Mouse (Mus musculus) left cerebral cortex, postnatal 4 days (tissue): Measurements from ENCODE around the gene Dync1i1. TPM values are rescaled to one million over a fixed set of nuclear protein-coding genes. Genes with fewer than 3 reads are reported as not detected.

Experiments
- DNase-seq: peaks from one replicate; pipeline ENCODE4 v3.0.0-alpha.2; 2022
- intact Hi-C: fragments of 180-260 bp; cut with DNase I; formaldehyde crosslinking; loops from one replicate; pipeline ENCODE4 v1.15.1; 2025
- total RNA-seq, 2 experiments: library from RNA; stranded (reverse); gene quantifications; 2 replicates each; pipeline ENCODE4 v1.2.3; 2021

Dync1i1 gene
- total RNA-seq, 2 experiments from 2014 or later = 188 to 197 TPM

- peak; percentile 78 for DNase-seq
- intact Hi-C loops = no loop called here
Observed at GRCm38 (mm10) chr6:5768576-5768975, 43.1 kb downstream of the Dync1i1 start.

GRCm38 (mm10) chr6:5770283-5770682 is 44.8 kb downstream of the Dync1i1 start:
- intact Hi-C loops = no loop called here
- DNase-seq = no peak

- DNase-seq = peak; percentile 65
- intact Hi-C loops = no loop called here
Observed at GRCm38 (mm10) chr6:5775461-5775860, 50.0 kb downstream of the Dync1i1 start.

GRCm38 (mm10) chr6:5781752-5782151 is 56.3 kb downstream of the Dync1i1 start:
- intact Hi-C loops = no loop called here
- peak; percentile 9 for DNase-seq

GRCm38 (mm10) chr6:5783830-5784229 is 58.4 kb downstream of the Dync1i1 start:
- intact Hi-C loops = no loop called here
- no peak for DNase-seq

- intact Hi-C loops = no loop called here
- no peak for DNase-seq
Observed at GRCm38 (mm10) chr6:5790607-5791006, 65.2 kb downstream of the Dync1i1 start.

- intact Hi-C loops = no loop called here
- no peak for DNase-seq
Observed at GRCm38 (mm10) chr6:5794106-5794753, 68.8 kb downstream of the Dync1i1 start.

GRCm38 (mm10) chr6:5795314-5795713 is 69.9 kb downstream of the Dync1i1 start:
- no peak for DNase-seq
- intact Hi-C loops = no loop called here

- intact Hi-C loops = loop anchor here (1.0 kb wide), 1 partner anchor 157 kb away; no protein-coding TSS in a partner anchor
- no peak for DNase-seq
Observed at GRCm38 (mm10) chr6:5802124-5802839, 76.8 kb downstream of the Dync1i1 start.

- DNase-seq = peak; percentile 11
- intact Hi-C loops = loop anchor here (1.0 kb wide), 1 partner anchor 158 kb away; no protein-coding TSS in a partner anchor
Observed at GRCm38 (mm10) chr6:5802840-5803491, 77.5 kb downstream of the Dync1i1 start.

- intact Hi-C loops = no loop called here
Observed at GRCm38 (mm10) chr6:5808008-5808421, 82.6 kb downstream of the Dync1i1 start.

GRCm38 (mm10) chr6:5812076-5812475 is 86.6 kb downstream of the Dync1i1 start:
- DNase-seq = no peak
- intact Hi-C loops = no loop called here

More at GRCm38 (mm10) chr6:5808008-5808421, 82.6 kb downstream of the Dync1i1 start:
- no peak for DNase-seq

- intact Hi-C loops = no loop called here
- DNase-seq = no peak
Observed at GRCm38 (mm10) chr6:5819674-5820073, 94.2 kb downstream of the Dync1i1 start.

GRCm38 (mm10) chr6:5825461-5825860 is 100.0 kb downstream of the Dync1i1 start:
- DNase-seq = no peak
- intact Hi-C loops = no loop called here

GRCm38 (mm10) chr6:5827064-5827463 is 101.6 kb downstream of the Dync1i1 start:
- intact Hi-C loops = no loop called here

GRCm38 (mm10) chr6:5828409-5828974 is 103.1 kb downstream of the Dync1i1 start:
- DNase-seq = no peak
- intact Hi-C loops = no loop called here

More at GRCm38 (mm10) chr6:5827064-5827463, 101.6 kb downstream of the Dync1i1 start:
- no peak for DNase-seq

- intact Hi-C loops = no loop called here
Observed at GRCm38 (mm10) chr6:5829148-5829547, 103.7 kb downstream of the Dync1i1 start.

GRCm38 (mm10) chr6:5830717-5831116 is 105.3 kb downstream of the Dync1i1 start:
- intact Hi-C loops = no loop called here
- DNase-seq = no peak

More at GRCm38 (mm10) chr6:5829148-5829547, 103.7 kb downstream of the Dync1i1 start:
- no peak for DNase-seq

GRCm38 (mm10) chr6:5831233-5831632 is 105.8 kb downstream of the Dync1i1 start:
- intact Hi-C loops = no loop called here
- no peak for DNase-seq

- intact Hi-C loops = no loop called here
- no peak for DNase-seq
Observed at GRCm38 (mm10) chr6:5832838-5833237, 107.4 kb downstream of the Dync1i1 start.

GRCm38 (mm10) chr6:5842466-5842865 is 117.0 kb downstream of the Dync1i1 start:
- intact Hi-C loops = no loop called here
- DNase-seq = no peak
